Mouse (Mus musculus) neutrophil, adult 5-6 weeks (primary cell): ENCODE results near the gene Syt8. TPM values are rescaled to one million over a fixed set of nuclear protein-coding genes. Genes with fewer than 3 reads are reported as not detected.

ENCODE experiments used
- ATAC-seq: fragments of 151-379, 151-347 bp; 2 replicates; pipeline ENCODE4 v1.8.0; 2017; ENCODE audit warnings: mild to moderate bottlenecking, moderate TSS enrichment; ENCODE audit not compliant: insufficient number of reproducible peaks, poor library complexity, low FRiP score, severe bottlenecking; ENCODE audit errors: extremely low read depth
- total RNA-seq: library from RNA; stranded (forward); fragments of 200-1000 nt; gene quantifications from 2 replicates; pipeline ENCODE4 v1.2.3, GENCODE M21; 2017

The Syt8 gene
- total RNA-seq, 1 experiment from 2014 or later, result 1.4 TPM

GRCm38 (mm10) chr7:142470171-142470691 lies 35.6 kb downstream of the Syt8 start:
- no peak for ATAC-seq

- ATAC-seq, result no peak
Measured at GRCm38 (mm10) chr7:142470808-142471413, 36.3 kb downstream of the Syt8 start.

GRCm38 (mm10) chr7:142471414-142471861 lies 36.8 kb downstream of the Syt8 start:
- no peak for ATAC-seq

GRCm38 (mm10) chr7:142471884-142472570 lies 37.4 kb downstream of the Syt8 start:
- no peak for ATAC-seq

- ATAC-seq, result no peak
Measured at GRCm38 (mm10) chr7:142472936-142473335, 38.3 kb downstream of the Syt8 start.

- no peak for ATAC-seq
Measured at GRCm38 (mm10) chr7:142473476-142473875, 38.8 kb downstream of the Syt8 start.

- no peak for ATAC-seq
Measured at GRCm38 (mm10) chr7:142474799-142475198, 40.1 kb downstream of the Syt8 start.

- ATAC-seq, result no peak
Measured at GRCm38 (mm10) chr7:142475641-142476040, 41.0 kb downstream of the Syt8 start.

GRCm38 (mm10) chr7:142476271-142476670 lies 41.6 kb downstream of the Syt8 start:
- ATAC-seq, result no peak

- no peak for ATAC-seq
Measured at GRCm38 (mm10) chr7:142476795-142477452, 42.3 kb downstream of the Syt8 start.

- ATAC-seq, result no peak
Measured at GRCm38 (mm10) chr7:142478001-142478400, 43.4 kb downstream of the Syt8 start.

- ATAC-seq, result no peak
Measured at GRCm38 (mm10) chr7:142478574-142478973, 43.9 kb downstream of the Syt8 start.

GRCm38 (mm10) chr7:142479307-142479706 lies 44.7 kb downstream of the Syt8 start:
- no peak for ATAC-seq

GRCm38 (mm10) chr7:142479886-142480285 lies 45.2 kb downstream of the Syt8 start:
- no peak for ATAC-seq

GRCm38 (mm10) chr7:142480661-142481060 lies 46.0 kb downstream of the Syt8 start:
- ATAC-seq, result no peak

GRCm38 (mm10) chr7:142481186-142481567 lies 46.5 kb downstream of the Syt8 start:
- ATAC-seq, result no peak

GRCm38 (mm10) chr7:142481568-142482255 lies 47.1 kb downstream of the Syt8 start:
- ATAC-seq, result no peak

GRCm38 (mm10) chr7:142482256-142482609 lies 47.6 kb downstream of the Syt8 start:
- ATAC-seq, result no peak

GRCm38 (mm10) chr7:142483136-142483535 lies 48.5 kb downstream of the Syt8 start:
- no peak for ATAC-seq
